Mouse (Mus musculus) naive thymus-derived CD4-positive, alpha-beta T cell, adult 5 months (primary cell): ENCODE measurements around the gene Dlg2. TPM values are rescaled to one million over a fixed set of nuclear protein-coding genes. Genes with fewer than 3 reads are reported as not detected.

ENCODE experiments used
- polyA plus RNA-seq: library from polyadenylated mRNA; unstranded; fragments of 100-300 nt; shearing (Covaris generic); gene quantifications from one replicate; pipeline ENCODE4 v1.2.1, GENCODE M21; 2017

Gene Dlg2
- not detected for polyA plus RNA-seq

DNA sequence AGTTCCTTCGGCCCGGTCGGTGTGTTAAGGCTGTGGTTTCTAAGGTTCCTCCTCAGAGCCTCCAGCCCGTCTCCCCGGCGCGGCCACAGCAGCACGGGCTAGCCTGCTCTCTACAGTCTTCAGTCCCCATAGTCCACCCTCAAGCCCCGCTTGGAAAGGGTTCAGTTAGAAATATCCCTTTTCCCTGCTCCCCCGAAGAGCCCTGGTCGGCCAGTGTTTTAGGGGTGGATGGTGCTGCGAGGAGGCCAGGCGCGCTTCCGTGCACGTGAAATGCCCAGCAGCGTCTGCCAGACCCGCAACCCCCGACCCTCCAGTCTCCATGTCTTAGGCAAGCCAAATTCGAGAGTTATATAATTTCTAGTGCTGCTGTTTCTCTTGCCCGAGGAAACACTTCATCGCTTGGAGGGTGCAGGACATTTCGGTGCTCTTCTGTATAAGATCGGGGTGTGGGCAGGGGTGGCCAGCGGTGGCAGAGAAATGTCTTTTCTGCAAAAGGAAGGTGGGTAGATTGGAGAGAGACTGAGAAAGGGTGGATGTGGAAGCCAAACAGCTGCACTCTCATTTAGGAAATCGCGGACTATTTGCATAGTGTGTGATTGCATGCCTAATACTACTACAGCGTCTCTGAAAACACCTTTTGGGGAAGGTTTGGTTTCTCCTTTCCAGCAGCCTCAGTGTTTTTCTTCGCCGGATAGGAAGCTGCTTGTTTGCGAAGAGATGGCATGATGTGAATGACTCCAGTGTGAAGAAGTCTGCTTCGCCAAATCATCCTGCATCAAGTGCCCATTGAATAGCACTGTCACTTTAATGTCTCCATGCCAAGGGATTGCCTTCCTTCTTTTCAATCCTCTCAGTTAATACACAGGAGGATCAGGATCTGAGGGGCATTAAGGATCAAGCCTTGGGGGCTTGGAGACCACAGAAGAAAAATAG lies at the start of gene Dlg2:
Gene Dlg2, plus strand, starts transcription at position 360 of the 933 bp plus-strand sequence.

DNA sequence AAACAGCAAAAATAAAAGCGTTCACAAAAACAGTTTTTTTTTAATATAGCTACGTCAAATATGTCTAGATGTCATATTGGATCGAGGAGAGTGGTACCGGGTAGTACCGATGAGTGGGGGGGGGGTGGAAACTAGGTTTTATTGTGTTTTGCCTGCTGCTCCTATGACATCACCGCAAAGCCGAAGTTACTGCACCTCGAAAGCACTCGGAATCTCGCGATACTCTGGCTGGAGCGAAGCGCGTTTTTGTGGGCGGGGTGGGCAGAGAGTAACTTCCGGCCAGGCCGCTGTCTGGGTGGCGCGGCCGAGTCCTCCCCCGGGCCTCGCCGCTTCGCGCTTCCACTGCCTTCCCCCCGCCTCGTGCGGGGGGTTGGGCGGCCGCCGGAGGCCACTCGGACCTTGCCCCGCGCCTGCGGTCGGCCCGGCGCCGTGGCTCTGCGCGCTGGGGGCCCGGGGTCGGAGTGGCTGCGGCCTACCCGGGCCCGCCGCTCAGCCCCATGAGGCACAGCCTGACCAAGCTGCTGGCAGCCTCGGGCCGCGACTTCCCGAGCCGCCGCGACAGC lies 33.9 kb upstream of the Dlg2 start, which contains the start of gene Crebzf:
Gene Crebzf, plus strand, starts transcription at position 212 of the 563 bp plus-strand sequence.

DNA sequence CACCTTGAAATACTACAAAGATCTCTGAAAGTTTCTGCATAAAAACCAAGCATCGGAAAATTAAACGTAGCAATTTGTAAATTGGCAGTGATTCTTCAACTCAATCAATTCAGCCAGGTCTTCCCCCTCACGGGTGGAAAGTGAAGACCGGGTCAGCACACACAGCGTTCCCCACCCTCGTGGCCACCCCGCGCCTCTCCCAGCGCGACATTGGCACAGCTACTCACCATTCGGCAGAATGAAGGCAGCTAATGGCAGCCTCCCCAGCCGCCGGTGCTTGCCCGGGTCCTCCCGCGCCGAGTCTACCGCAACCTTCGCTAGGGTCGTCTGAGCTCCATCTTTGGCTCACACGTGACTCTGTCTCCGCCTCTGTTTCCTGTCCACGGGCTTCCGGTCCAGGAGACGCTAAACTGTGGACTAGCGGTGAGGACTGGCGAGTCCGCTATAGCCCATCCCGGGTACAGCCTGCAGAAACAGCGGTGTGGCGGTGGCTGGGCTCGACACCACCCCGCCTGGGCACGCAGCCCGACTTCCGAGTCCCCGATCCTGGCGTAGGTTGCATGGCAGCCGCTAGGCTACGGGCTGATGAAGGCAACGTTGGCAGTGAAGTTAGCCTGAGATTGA lies 19.5 kb upstream of the Dlg2 start, which contains the start of gene Tmem126a:
Gene Tmem126a, minus strand, starts transcription at position 385 of the 624 bp plus-strand sequence.

DNA sequence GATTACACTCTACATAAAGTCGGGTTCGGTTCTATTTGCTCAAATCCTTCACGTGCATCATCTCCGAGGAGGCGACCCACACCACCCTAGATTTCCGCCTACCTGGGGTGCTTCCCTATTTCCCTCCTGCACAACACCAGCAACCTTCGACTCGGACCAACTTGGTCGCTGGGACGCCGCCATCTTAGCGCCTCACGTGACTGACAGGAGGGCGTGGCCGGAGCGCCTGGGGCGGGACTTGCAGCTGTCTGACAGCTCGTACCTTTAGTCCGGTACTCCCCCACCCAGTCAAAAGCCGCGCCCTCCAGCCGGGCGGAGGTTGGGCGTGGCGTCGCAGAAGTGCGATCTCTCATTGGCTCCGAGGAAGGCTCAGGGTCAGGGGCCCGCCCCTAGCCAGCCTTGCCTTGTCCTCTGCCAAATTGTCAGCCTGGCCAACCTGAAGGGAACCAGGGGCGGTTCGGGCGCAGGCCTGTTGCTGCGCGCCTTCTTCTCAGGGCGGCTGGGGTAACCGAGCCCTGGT lies 619 bp upstream of the Dlg2 start, which contains the start of gene Tmem126b:
Gene Tmem126b, minus strand, starts transcription at position 209 of the 520 bp plus-strand sequence.

Other genes with a start within 250 kb of the Dlg2 start
- not detected for gene Ccdc83, start 210.9 kb upstream of the Dlg2 start, polyA plus RNA-seq
- gene Sytl2, start 174.4 kb upstream of the Dlg2 start, polyA plus RNA-seq: 67.5 TPM
- gene Ccdc89, start 50.1 kb upstream of the Dlg2 start, polyA plus RNA-seq: not detected
- 247 TPM for gene Crebzf, start 33.9 kb upstream of the Dlg2 start, polyA plus RNA-seq
- gene Tmem126a, start 19.4 kb upstream of the Dlg2 start, polyA plus RNA-seq: 40.9 TPM
- 21.1 TPM for gene Tmem126b, start 671 bp upstream of the Dlg2 start, polyA plus RNA-seq